Mouse (Mus musculus) layer of hippocampus, postnatal 36 days (tissue): Measurements from ENCODE around the gene Rfx8. TPM values are rescaled to one million over a fixed set of nuclear protein-coding genes. Genes with fewer than 3 reads are reported as not detected.

Source experiments
- DNase-seq, 2 experiments: peaks; one replicate each; pipeline ENCODE4 v3.0.0; 2022
- total RNA-seq, 2 experiments: library from RNA; stranded (reverse); gene quantifications; 2 replicates each; pipeline ENCODE4 v1.2.3; 2021

The Rfx8 gene
- under 1 TPM in 1 of 2 experiments, not detected in 1; 0.32 TPM for total RNA-seq

GRCm38 (mm10) chr1:39720632-39721350 lies at the start of gene Rfx8:
Gene Rfx8 (minus strand): TSS chr1:39720997.
- DNase-seq = no peak

GRCm38 (mm10) chr1:39770436-39770835 lies 49.6 kb upstream of the Rfx8 start:
- DNase-seq = no peak

- no peak for DNase-seq
Measured at GRCm38 (mm10) chr1:39768017-39768416, 47.2 kb upstream of the Rfx8 start.

DNA sequence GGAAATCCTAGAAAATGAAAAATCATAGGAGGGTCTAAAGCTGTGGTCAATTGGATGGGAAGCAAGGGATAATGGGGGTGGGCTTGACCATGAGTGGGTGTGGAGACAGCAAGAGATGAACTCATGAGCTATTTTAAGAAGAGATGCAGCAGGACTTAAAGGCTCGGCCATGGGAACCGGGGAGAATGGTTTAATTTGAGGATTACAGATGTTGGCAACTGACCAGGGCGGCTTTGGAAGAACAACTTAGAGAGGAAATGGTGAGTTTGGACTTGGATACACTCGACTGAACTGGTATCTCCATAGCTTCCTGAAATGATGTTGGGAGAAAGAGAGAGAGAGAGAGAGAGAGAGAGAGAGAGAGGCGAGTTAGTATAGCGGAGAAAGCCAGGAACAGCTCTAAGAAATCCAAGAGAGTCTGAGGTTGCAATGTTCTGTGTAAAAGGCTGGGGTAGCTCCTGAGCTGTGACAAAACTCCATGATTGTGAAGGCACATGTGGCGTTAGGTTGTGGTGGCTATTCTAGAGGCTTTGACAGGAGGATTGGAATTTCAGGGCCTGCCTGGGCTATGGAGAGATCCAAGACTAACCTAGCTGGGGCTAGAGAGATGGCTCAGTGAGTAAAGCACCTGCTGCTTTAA lies 45.2 kb upstream of the Rfx8 start:
- DNase-seq = no peak

DNA sequence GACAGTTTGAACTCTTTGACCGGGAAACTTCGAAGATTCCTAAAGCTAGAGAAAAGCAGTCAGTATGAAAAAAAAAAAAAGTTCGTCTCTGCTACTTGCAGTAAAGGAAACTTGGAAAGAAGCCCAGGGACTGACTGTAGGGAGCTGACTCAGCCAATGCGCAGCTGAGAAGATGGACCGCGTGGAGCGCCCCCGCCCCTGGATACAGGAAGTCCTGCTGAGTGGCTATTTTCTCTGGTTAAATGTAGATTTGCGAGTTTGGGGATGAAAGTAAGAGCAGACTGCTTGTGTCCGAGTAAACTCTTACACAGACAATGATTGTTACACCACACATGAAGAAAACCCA lies 41.2 kb upstream of the Rfx8 start:
- peak; percentile 55 to 63 for DNase-seq

DNA sequence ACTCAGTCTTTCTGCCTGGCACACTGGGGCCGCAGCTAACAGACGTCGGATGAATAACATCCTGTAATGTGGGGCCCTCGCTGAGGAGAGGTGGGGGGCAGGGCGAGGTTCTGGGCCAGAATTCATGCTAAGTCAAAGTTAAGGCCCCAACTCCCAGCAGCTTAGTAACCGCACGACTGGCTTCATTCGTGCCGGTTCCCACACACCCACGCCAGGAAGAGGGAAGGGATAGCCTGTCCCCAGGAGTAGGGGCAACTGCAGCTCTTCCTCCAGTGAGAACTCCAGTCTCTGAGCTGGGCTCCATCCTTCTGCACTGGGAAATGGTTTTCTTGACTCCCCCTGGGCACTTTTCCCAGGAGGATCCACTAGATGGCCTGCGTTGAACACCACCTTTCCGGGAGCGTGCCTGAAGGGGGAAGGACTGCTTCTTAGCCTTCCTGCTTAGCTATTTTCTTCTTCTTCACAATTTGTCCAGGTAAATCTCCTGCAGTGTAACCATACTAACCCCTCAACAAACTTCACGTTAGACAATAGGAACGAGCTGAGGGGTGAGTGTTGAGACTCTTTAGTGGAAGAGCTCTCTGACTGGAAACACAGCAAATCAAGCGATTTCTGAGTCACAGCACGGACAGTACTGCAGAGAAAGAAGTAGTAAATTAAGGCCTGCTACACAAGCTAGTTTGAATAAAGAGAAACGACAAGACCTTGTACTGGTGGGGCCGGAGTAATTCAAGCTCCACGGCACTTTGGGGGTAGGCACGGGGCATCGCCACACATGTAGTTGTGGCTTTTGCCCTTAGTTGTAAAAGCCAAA lies 40.6 kb upstream of the Rfx8 start:
- peak; percentile 62 to 63 for DNase-seq

DNA sequence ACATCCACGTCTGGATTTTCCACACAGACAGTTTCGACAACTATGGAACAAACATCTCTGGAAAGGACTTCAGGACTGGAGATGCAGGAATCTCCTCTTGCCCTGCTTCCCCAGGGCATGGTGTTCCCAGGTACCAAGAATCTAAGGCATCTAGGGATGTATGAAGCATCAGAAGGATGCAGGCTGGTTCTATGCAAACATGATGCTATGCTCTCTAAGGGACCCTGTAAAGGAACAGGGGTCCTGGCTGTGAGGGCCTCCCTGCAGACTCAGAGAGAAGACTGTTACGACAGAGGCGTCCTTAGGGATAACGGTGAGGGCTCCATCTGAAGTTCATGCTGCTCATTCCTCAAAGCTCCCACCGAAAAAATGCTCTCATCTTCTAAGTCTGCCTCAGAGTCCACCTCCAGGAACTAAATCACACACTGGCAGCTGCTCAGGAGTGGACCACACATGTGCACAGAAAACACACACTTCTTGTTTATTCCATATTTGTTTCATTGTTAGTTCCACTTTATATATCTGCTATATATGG lies 39.5 kb upstream of the Rfx8 start:
- DNase-seq = no peak

GRCm38 (mm10) chr1:39759231-39760175 lies 38.7 kb upstream of the Rfx8 start:
- no peak for DNase-seq

DNA sequence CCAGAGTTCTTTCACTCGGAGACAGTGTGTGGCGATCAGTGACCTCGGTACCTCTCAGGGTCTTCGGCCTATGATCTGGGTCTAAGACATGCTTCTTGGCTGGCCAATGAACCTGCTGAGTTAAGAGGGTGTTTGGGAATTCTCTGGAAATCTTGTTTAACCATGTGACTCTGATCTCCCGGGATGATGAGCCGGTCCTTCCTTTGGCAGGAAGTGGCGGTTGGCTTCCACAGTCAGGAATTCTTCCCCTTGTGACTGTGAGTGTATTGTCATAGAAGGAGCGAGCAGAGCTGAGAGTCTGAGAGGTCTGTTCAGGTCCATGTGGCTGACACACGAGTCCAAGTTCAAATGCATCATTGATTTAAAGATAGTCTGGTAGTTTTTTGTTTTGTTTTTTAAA lies 37.4 kb upstream of the Rfx8 start:
- DNase-seq = no peak

DNA sequence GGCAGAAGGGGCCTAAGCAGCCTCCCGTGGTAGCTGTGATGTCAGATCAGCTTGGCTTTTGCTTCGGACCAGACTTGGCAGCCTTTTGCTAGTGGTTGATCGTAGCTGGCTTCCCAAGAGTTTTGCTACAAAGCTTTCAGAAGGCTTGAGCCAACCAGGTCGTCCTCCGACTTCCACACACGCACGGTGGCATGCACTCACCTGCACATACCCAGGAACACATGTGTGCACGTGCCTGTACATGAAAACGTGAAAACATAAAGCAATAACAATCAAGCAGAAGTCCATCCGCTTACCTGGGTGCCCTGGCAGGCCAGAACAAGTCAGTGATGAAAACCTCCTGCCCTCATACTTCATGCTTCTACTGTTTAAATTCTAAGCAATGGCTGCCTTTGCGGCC lies 36.2 kb upstream of the Rfx8 start:
- no peak for DNase-seq

DNA sequence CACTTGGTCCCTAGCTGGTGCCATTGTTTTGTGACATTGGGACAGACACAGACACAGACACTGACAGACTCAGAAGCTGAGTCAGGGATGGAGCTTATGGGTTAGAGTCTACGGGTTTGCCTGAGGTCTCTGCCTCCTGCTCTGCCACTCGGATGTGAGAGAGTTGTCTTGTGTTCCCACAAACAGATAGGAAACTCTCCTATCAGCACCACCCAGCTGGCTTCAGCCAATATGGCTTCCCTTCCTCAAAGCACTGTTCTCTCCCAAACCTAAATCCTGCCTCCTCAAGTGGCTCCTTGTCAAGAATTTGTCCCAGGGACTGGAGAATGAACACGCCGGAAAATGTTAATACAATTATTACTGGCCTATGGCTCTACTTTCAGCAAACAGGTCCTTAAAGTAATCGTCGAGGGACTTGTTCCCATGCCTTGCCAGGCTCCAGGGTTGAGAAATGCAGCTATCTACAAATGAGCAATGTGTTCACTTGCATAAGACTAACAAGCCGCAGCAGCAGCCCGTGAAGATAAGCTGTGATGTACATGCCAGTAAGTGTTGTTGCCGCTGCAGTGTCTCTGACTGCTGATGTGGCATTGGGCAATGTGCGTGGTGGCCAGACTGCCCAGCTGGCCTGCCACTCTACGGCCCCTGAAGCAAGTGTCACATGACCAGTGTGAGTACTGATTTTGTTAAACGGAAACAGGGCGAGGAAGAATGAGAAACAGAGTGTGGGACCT lies 33.6 kb upstream of the Rfx8 start:
- no peak for DNase-seq

DNA sequence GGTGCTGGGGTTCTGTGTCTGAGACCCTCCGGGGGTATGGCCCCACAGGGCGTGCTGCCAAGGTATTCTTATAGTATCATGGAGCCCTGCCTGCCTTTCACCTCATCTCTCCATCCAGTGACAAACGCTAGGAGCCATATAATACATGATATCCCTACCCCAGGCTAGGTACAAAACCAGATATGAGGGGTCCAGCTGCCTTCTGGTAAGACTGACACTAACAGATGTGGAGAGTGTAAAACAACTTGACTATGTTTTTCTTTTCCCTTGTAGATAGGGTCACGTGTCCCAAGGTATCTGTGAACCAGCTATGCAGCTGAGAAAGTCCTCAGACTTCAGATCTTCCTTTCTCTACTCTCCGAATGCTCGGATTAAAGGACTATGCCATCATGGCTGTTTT lies 30.7 kb upstream of the Rfx8 start:
- no peak for DNase-seq

DNA sequence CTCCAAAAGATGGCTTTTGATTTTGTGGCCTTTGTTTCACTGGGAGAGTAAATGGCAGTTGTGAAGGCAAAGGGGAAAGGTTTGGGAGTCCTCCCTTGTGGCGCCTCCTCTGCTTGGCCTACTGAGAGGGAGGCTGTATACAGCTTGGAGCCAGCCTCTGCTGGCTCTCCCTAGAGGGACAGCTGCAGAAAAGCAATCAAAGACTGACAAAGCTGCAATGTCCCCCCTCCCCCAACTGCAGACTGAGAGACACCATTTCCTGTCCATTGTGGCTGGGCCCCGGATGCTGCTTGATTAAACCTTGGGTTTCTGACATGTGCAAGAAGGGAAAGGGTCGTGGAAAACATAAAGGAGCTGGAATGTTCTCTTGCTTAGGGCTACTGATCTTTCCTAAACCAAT lies 28.9 kb upstream of the Rfx8 start:
- DNase-seq = no peak

GRCm38 (mm10) chr1:39749214-39749613 lies 28.4 kb upstream of the Rfx8 start:
- no peak for DNase-seq

- DNase-seq = no peak
Measured at GRCm38 (mm10) chr1:39748666-39749065, 27.9 kb upstream of the Rfx8 start.

- no peak for DNase-seq
Measured at GRCm38 (mm10) chr1:39746464-39746863, 25.7 kb upstream of the Rfx8 start.

DNA sequence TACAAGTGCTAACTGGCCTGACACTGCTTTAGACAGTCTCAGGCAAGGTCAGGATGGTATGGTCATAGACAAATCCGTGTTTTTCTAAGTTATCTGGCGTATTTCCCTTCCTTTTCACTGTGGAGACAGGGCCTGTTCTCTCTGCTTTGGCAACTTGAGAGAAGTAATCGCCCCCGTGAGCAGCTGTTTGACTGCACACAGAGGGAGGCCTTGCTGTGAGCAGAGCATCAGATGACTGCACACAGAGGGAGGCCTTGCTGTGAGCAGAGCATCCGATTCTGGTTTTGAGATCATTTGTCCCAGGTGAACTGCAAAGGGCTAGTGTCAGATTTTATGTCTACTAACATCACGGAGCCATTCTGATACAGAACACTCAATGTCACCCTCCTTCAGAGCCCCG lies 20.2 kb upstream of the Rfx8 start:
- peak in 1 of 2 experiments; percentile 57 for DNase-seq

DNA sequence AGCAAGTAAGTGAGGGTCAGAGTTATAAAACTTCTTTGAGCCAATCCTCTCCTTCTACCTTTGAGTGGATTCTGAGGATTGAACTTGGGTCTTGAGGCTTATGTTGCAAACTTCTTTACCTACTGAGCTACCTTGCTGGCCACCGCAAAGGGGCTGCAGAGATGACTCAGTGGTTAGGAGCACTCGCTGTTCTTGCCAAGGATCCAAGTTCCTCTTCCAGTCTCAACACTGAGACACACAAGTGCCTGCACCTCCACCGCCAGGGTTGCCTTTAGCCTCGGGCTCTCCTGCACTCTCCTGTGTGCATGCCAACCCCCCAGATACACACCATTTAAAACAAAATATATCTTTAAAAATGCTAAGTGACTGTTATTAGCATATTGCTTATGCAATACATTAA lies 19.2 kb upstream of the Rfx8 start:
- DNase-seq = no peak

DNA sequence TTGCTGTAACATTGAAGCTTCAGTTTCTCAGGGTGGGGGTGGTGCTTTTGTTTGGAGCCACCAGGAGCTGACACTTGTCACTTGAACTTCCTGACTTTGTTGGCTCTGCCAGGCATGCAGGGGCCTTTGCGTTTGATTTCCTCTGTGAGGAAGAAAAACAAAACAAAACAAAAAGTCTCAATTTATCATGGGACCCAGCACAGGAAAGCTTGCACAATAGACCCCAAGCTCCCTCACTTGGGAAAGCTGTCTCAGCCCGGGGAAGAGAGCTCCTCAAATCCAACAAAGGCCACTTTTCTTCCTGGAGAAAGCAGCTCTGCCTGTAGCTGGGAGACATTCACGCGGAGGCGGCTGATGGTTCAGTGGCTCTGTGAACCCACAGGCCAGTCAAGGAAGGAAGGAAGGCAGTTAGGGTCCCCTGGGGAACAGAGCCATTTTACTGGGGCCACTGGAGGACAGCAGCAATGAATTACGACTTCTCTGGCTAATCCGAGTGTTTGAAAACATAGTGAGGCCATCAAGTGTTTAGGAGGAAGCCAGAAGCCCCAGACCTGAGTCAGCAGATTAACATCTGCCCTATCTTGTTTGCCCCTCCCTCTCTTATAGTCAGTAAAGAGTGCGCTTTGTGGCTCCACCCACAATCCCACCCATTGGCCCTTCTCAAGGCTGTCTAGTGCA lies 15.3 kb upstream of the Rfx8 start:
- DNase-seq = no peak

GRCm38 (mm10) chr1:39735493-39735892 lies 14.7 kb upstream of the Rfx8 start:
- no peak for DNase-seq

GRCm38 (mm10) chr1:39734881-39735280 lies 14.1 kb upstream of the Rfx8 start:
- no peak for DNase-seq
